Mouse (Mus musculus) fat pad, adult 2 months (tissue): ENCODE data around the gene Suclg2.

Experiments used
- DNase-seq: peaks from one replicate; pipeline ENCODE4 v3.0.0-alpha.2; 2011; ENCODE audit warnings: low read depth, low spot score; ENCODE audit errors: extremely low read depth

Gene Suclg2

GRCm38 (mm10) chr6:95484183-95484818, 234.3 kb downstream of the Suclg2 start:
- no peak for DNase-seq

GRCm38 (mm10) chr6:95483686-95484085, 234.9 kb downstream of the Suclg2 start:
- DNase-seq = no peak

- DNase-seq = no peak
Measured at GRCm38 (mm10) chr6:95483127-95483526, 235.5 kb downstream of the Suclg2 start.

- no peak for DNase-seq
Measured at GRCm38 (mm10) chr6:95479801-95480200, 238.8 kb downstream of the Suclg2 start.

- no peak for DNase-seq
Measured at GRCm38 (mm10) chr6:95469521-95469920, 249.1 kb downstream of the Suclg2 start.

- DNase-seq = no peak
Measured at GRCm38 (mm10) chr6:95465322-95465721, 253.3 kb downstream of the Suclg2 start.

- DNase-seq = no peak
Measured at GRCm38 (mm10) chr6:95459372-95459771, 259.2 kb downstream of the Suclg2 start.

GRCm38 (mm10) chr6:95446151-95446550, 272.4 kb downstream of the Suclg2 start:
- DNase-seq = no peak

- no peak for DNase-seq
Measured at GRCm38 (mm10) chr6:95445036-95445435, 273.6 kb downstream of the Suclg2 start.
